Mouse (Mus musculus): ENCODE results near the gene Rpl19. TPM values are rescaled to one million over a fixed set of nuclear protein-coding genes. Genes with fewer than 3 reads are reported as not detected.
A peak's percentile ranks its signal among the peaks of the same experiment; 100 is the strongest.

Rpl19 gene
- total RNA-seq, 2 experiments from 2014 or later: 571 to 605 TPM

DNA sequence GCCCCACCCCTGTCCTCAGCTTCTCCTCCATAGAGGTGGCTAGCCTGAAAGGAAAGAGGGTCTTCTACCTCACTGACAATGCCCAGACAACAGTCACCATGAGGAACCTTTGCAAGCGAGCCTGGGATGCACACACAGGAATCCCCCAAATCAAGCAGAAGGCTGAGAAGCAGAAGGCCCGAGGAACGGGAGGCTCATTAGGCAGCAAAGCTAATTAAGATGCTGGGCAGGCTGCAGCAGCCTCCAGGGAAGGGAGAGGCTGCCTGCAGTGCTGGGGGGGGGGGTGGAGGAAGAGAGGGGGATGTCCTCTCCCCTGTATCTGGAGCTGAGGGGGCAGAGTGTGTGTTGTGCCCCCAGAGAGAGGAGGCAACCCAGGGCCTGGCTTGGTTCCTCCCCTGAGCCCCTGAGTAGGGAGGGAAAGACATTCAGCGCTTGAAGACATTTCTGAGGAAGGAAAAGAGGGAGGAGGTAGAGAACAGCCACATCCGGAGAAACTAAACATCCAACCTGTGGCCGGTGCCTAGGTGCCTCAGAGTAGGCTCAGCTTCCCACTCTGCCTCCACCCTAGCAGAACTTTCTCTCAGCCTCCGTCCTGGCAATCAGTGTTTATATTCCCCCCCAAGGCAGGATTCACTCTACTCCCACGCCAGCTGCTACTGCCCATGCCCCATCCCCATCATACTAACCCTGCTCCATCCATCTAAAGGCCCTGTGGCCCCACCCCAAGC is 6.5 kb upstream of the Rpl19 start:
- DNase-seq (ENCODE audit: extremely low spot score in 1 of 2, low spot score in 2 of 2): no peak
- intact Hi-C loops (cut with DNase I): no loop called here

DNA sequence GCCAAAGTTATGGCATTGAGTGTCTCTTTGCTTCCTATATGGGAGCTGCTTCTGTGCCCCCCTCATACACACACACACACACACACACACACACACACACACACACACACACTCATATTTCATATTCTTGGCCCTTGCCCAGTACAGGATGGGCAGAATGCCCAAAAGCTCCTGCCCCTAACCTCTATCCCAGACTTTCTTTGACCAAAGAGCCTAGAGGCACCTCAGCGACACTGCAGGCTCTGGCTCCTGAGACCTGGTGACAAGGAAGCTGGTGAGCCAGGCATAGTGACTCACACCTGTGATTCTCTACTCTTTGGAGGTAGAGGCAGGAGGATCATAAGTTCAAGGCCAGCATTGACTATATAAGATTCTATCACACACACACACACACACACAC is 5.8 kb upstream of the Rpl19 start:
- DNase-seq (ENCODE audit: extremely low spot score in 1 of 2, low spot score in 2 of 2): no peak
- intact Hi-C loops (cut with DNase I): no loop called here

DNA sequence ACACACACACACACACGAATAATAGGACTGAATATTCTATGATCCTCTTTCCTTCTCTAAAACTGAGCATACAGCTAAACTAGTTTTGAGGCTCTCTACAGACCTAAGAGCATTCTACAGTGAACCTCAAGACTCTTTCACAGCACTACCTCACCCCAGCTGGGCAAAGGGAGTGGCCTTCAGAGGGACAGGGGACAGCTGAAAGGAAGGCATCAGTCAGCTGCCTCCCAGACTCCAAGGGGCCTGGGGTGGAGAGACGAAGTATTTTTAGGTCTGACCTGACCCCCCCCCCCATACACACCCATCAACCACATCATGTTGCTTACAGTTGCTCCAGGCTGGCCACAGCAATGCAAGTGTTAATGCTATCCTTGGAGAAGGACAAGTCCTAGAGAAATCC is 5.4 kb upstream of the Rpl19 start:
- no peak for DNase-seq (ENCODE audit: extremely low spot score in 1 of 2, low spot score in 2 of 2)
- intact Hi-C loops (cut with DNase I): no loop called here

DNA sequence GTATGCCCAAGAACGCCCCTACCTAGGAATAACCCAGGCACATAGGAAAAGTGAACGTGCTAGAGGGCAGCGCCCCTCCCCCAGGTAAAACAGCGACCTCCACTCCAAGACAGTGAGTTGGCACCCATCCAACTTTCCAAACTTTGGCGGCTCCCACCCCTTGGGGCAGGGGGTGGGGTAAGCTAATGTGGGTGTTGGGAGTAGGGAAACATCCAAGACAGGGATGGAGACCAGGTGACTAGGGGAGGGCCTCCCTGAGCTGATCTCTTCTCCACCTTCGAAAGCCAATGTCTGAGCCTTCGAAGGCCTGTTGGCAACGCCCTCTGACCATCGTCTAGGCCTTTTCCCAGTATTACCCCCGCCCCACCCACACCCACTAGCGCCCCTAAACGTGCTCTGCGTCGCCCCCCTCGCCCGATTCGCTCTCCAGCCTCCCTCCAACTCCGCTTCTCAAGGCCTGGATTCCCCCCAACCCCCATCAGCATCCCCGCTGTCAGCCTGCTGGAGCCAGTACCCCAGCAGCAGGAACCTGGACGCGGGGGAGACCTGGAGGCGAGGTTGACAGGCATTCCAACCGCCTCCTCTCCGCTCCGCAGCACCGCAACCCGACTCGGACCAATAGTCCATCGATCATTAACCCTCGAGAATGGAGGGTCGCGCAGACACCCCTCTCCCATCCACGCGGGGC is 4.8 kb upstream of the Rpl19 start:
- intact Hi-C loops (cut with DNase I): no loop called here
- peak in 1 of 2 experiments; percentile 78 for DNase-seq (ENCODE audit: extremely low spot score in 1 of 2, low spot score in 2 of 2)

DNA sequence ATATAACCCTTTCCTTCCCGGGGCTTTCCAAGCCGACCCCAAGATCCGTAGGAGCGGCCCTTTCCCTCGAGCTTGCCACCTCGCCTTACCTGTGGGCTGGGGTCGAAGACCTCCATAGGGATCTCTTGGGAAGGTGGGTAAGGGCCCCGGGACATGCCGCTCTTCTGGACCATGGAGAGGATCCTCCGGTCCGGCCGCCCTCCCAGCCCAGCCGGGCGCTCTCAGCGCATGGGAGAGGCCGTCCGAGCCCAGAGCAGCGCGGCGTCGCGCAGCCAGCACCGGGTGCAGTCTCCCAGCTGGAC is 4.3 kb upstream of the Rpl19 start:
- no peak for DNase-seq (ENCODE audit: extremely low spot score in 1 of 2, low spot score in 2 of 2)
- intact Hi-C loops (cut with DNase I): no loop called here

DNA sequence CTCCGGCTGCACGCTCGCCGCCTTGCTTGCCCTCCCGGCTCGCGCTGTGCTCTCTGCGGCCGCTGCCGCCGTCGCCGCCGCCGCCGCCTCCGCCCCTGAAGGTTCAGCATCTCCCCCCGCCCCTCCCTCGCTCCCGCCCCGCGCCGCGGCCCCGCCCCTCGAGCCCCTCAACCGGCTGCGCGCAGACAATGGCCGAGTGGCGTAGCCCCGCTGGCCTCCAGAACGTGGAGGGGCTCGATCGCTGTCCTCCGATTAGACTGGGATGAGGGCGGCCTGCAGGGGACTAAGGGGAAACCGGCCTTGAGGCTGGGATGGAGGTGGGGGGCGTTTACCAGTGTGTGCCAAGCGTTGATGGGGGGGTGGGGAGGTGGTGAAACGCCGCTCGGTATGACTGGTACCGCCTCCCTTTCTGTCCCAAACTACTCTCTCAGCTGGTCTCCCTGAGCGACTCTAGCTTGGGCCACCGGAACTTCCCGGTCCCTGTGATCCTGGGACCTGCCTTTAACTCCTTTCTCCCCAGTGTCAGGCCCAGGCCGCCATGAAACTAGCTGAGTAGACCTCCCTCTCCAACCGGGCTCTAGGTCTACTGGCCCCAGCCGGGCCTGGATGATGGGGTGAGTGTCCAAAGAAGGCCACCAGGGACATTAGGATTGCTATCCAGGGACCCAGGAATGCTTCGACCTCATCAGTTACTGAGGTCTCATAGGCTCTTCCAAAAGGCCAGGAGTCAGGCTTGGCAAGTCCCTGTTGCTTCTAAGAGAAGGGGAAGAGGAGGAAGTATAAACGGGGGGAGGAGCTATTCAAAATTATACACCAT is 3.7 kb upstream of the Rpl19 start, which contains the start of gene Cacnb1:
Gene Cacnb1, minus strand, starts transcription at position 480 of the 817 bp plus-strand sequence.
- peak in 1 of 2 experiments; percentile 85 for DNase-seq (ENCODE audit: extremely low spot score in 1 of 2, low spot score in 2 of 2)
- intact Hi-C loops (cut with DNase I): no loop called here

DNA sequence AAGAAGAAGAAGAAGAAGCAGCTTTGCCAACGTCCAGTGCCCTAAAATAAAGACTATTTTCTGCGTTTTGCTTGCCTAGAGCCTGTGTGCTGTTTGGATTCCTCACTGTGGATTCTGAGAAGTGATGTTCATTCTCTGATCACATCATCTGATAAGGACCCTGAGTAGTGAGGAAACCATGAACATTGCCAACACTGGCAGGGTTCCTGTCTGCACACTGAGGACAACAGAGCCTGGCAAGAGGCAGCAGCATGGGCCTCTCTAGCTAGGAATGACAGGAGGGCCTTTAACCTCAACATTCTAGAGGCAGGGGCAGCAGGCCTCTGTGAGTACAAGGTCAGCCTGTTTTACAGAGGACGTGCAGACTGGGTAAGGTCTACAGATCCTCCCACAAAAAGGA is 2.0 kb upstream of the Rpl19 start:
- intact Hi-C loops (cut with DNase I): no loop called here
- no peak for DNase-seq (ENCODE audit: extremely low spot score in 1 of 2, low spot score in 2 of 2)

DNA sequence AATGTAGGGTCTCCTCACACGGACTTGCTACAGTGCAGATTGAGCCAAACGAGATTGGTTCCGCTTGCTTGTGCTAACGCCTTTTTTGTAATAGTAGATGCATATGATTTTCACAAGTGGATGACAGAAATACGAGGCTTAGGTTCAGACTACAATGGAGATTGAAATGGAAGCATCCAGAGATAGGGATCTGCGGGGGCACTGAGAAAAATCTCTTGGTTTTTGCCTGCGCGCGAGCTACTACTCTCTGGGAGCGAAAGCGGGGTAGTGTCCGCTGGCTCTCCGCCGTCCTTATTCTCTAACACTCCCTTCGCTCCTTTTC is 301 bp upstream of the Rpl19 start:
- DNase-seq (ENCODE audit: extremely low spot score in 1 of 2, low spot score in 2 of 2): no peak
- intact Hi-C loops (cut with DNase I): no loop called here

DNA sequence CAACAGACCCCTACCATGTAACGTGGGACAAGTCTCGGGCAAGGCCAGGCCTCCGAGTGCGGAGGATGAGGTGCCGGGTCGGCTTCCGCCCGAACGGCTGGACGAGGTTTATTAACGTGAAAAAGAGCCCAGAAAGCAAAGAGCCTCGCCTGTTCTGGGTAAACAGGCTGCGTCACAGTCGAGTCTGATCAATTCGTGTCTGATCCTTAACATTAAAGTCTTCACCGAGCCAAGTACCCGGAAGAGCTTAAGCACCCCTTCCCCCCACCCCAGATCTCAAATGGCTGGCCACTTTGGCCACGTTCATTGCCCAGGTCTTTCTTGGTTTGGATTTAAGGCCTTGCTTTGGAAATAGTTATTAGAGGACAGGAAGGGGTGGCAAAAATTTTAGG is 783 bp downstream of the Rpl19 start:
- DNase-seq (ENCODE audit: extremely low spot score in 1 of 2, low spot score in 2 of 2): no peak
- intact Hi-C loops (cut with DNase I): no loop called here

DNA sequence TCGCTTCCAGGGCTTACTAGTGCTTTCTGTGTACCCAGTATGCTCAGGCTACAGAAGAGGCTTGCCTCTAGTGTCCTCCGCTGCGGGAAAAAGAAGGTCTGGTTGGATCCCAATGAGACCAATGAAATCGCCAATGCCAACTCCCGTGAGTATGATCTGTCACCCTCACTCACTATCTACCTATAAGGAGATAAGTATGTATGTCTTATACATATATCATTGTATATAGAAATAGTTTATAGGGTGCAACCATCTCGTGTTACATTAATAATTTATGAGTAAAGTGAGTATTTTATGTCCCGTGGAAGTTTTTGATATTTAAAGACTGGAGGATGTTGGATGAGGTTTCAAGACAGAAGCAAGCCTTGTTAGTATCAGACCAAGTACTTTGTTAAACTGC is 1.3 kb downstream of the Rpl19 start:
- intact Hi-C loops (cut with DNase I): no loop called here
- no peak for DNase-seq (ENCODE audit: extremely low spot score in 1 of 2, low spot score in 2 of 2)

DNA sequence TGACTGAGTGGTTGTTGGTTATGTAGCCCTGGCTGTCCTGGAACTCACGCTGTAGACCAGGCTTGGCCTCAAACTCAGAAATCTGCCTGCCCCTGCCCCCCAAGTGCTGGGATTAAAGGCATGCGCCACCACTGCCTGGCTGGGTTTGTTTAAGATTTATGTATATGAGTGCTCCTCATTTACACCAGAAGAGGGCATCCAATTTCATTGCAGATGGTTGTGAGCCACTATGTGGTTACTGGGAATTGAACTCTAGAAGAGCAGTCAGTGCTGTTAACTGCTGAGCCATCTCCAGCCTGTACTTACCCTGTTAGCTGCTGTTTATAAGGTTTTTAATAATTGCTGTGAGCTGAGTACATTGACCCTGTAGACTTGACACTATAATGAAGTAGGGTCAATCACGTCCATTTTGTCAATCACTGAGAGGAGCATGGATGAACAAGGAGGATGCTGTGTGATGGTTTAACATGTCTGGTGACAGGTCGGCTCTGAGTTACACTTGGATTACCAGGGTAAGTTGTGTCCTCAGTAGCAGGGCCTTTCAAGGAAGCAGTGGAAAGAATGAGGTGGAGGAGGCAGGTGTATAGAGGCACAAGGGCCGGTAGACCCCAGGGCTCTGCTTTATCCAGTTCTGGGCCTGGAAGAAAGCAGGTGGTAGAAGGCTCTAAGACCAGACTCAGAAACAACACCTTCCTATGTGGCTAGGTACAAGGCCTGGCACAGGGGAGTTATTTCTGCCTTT is 4.4 kb downstream of the Rpl19 start:
- intact Hi-C loops (cut with DNase I): loop anchor here (2.0 to 10.0 kb wide), 2 partner anchors 44 to 174 kb away; partner anchors contain the start of gene Cdk12
- no peak for DNase-seq (ENCODE audit: extremely low spot score in 1 of 2, low spot score in 2 of 2)

DNA sequence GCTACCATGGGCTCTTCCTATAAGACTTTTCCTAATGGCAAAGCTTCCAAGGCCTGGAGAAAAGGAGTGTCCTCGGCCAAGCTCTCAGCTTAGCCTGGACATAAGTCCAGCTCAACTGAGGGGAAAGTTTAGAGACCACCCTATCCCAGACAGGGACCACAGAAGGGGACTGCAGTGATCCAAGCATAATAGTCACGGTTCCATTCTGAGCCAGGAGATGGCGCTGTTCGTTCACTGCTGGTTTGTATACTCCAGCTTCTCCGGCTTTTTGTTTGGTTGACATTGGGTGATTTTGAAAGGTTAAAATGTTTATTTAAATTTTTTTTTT is 4.9 kb downstream of the Rpl19 start:
- intact Hi-C loops (cut with DNase I): loop anchor here (2.0 to 10.0 kb wide), 2 partner anchors 43 to 173 kb away; partner anchors contain the start of gene Cdk12
- DNase-seq (ENCODE audit: extremely low spot score in 1 of 2, low spot score in 2 of 2): peak; percentile 76 to 81

DNA sequence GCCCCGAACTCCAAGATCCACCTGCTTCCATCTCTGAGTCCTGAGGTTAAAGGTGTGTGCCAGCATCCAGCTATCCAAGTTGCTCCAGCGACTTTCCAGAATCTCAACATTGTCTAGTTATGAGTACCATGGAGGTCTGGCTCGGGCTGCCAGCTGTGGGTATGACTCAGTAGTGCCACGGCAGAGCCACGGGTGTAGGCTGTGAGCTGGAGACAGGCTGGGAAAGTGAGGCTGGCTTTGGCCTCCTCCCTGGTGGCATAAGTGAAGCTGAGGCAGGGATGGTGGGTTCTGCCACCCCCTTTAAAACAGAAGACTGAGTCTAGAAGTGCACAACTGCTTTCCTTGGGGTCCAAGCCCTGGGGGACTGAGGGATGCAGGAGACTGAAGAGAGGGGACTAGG is 7.6 kb downstream of the Rpl19 start:
- intact Hi-C loops (cut with DNase I): loop anchor here (10.0 kb wide), 1 partner anchor 171 kb away; the partner anchor contains the start of gene Cdk12
- no peak for DNase-seq (ENCODE audit: extremely low spot score in 1 of 2, low spot score in 2 of 2)

DNA sequence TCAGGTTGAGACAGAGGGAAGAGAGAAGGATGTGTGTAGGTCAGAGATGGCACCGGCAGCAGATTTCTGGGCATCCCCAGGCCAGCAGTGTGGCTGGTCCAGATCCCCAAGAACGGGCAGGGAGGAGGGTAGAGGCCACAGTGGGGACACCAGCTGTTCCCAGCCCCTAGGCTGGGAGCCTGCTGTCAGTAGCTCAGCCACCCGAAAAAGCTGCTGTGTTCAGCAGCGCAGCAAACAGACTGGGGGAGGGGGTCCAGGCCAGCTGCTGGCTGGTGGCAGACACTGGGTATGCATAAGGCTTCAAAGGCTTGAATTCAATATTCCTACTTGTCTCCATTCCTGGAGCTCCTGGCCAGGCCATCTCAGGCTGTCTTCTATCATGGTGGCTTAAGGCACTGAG is 8.3 kb downstream of the Rpl19 start:
- intact Hi-C loops (cut with DNase I): loop anchor here (10.0 kb wide), 1 partner anchor 170 kb away; the partner anchor contains the start of gene Cdk12
- DNase-seq (ENCODE audit: extremely low spot score in 1 of 2, low spot score in 2 of 2): peak in 1 of 2 experiments; percentile 62

DNA sequence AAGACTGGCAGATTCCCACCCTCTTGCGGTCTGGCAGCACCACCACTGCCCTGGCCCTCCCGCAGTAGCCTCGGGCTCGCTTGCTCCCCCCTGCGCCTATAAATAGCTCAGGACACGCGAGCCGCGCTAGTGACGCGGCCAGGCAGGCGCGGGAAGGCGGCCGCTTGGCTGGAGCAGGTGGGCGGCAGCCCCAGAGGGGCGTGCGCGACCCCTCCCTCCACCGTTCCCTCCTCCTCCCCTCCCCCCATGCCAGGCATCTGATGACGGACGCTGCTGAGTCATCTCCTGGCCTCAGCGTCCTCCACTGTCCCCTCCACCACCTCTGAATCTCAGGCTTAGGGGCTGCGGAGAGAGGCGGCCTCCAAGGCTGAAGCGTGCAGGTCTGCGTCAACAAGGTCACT is 9.5 kb downstream of the Rpl19 start:
- peak in 1 of 2 experiments; percentile 80 for DNase-seq (ENCODE audit: extremely low spot score in 1 of 2, low spot score in 2 of 2)

DNA sequence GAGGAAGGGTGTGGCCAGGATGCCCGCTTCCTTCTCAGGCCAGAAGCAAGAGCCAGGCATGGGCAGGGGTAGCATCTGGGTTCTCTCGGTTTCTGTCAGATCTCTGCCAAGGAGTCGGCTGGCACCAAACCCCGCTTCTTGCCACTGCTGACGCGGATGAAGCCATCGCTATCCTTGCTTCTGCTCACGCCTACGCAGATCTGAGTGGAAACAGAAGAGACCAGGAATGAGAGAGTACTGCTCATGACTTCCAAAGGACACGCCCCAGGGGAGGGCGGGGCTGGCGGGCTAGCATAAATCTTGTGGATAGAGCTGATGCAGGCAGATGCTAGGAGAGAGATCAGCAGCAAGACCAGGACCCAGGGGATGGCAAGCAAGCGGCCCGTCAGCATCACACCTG is 11.4 kb downstream of the Rpl19 start:
- intact Hi-C loops (cut with DNase I): loop anchor here (10.0 kb wide), 1 partner anchor 167 kb away; the partner anchor contains the start of gene Cdk12
- peak in 1 of 2 experiments; percentile 64 for DNase-seq (ENCODE audit: extremely low spot score in 1 of 2, low spot score in 2 of 2)

More for the DNA sequence above, 9.5 kb downstream of the Rpl19 start:
- intact Hi-C loops (cut with DNase I): loop anchor here (10.0 kb wide), 1 partner anchor 169 kb away; the partner anchor contains the start of gene Cdk12

DNA sequence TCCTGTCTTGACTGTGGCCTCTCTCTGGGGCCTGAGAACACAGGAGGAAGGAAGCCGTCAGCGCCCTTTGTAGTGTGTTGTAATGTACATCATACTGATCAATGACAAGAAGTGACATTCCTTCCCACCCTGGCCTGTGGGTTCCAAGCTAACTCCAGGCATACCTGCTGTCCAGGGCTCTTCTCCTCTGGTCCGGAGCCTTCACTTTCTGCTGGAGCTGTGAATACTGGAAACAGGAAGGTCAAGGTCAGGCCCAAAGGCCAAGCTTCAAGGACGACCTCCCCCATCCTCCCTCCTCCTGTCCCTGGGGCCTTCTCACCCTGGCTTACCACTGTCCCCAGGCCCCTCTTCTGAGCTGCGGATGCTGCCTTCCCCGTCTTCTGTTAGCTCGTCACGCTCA is 14.5 kb downstream of the Rpl19 start:
- DNase-seq (ENCODE audit: extremely low spot score in 1 of 2, low spot score in 2 of 2): no peak
- intact Hi-C loops (cut with DNase I): no loop called here

DNA sequence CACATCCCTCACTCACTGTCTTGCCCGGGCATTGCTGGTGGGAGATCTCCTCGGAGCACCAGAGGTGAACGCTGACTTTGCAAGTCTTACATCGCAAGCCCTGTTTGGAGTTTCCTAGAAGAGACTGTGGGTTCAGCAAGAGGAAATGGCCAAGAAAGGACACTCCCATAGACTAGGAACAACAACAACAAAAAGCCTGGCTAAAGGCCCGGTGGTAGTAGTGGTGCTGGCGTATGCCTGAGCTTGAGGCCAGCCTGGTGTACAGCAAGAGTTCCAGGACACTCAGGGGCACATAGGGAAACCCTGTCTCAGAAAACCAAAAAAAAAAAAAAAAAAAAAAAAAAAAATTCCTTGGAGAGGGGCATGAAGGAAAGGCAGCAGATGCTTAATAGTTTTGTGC is 16.2 kb downstream of the Rpl19 start:
- DNase-seq (ENCODE audit: extremely low spot score in 1 of 2, low spot score in 2 of 2): no peak
- intact Hi-C loops (cut with DNase I): no loop called here

DNA sequence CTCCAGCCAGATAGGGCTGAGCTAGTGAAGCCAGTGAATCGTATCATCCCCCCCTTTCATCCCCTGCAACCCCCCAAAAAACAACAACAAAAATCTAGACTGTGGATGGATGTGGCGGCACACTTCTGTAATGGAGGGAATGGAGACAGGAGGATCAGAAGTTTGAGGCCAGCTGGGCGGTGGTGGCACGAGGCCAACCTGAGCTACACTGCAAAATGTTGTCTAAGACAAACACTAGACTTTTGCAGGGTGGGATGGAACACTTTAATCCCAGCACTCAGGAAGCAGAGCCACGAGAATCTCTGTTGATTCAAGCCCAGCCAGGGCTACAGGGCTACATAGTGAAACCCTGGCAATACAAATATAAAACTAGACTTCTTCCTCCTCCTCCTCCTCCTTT is 17.6 kb downstream of the Rpl19 start:
- DNase-seq (ENCODE audit: extremely low spot score in 1 of 2, low spot score in 2 of 2): no peak
- intact Hi-C loops (cut with DNase I): no loop called here
